Mouse (Mus musculus) bone marrow macrophage, adult 2 months (primary cell): Measurements from ENCODE around the gene Clrn3. TPM values are rescaled to one million over a fixed set of nuclear protein-coding genes. Genes with fewer than 3 reads are reported as not detected.
"Not testable (repeated sequence)": the region's sequence is repeated elsewhere in the genome, so short reads cannot be mapped to it uniquely, and the experiment has no call there.

Experiments
- H3K27ac ChIP-seq: 2 replicates; pipeline ENCODE4 v1.5.1; 2012; ENCODE audit warnings: low read depth, low read length; ENCODE audit not compliant: insufficient read depth
- H3K4me1 ChIP-seq: 2 replicates; pipeline ENCODE4 v1.6.1; 2012; ENCODE audit warnings: low read length; ENCODE audit not compliant: control insufficient read depth, insufficient read depth
- H3K4me3 ChIP-seq: 2 replicates; pipeline ENCODE4 v1.5.1; 2012; ENCODE audit warnings: mild to moderate bottlenecking, low read length, moderate library complexity; ENCODE audit not compliant: insufficient read depth
- CTCF ChIP-seq: IDR thresholded peaks from 2 replicates; pipeline ENCODE4 v1.5.1; 2012; ENCODE audit warnings: low read depth, mild to moderate bottlenecking, low read length, moderate library complexity
- POLR2A ChIP-seq: IDR thresholded peaks from 2 replicates; pipeline ENCODE4 v1.6.1; 2012; ENCODE audit warnings: mild to moderate bottlenecking, low read depth, low read length, borderline replicate concordance
- polyA plus RNA-seq: library from polyadenylated mRNA; stranded (reverse); fragments of >200 nt; gene quantifications from 2 replicates; pipeline ENCODE4 v1.2.4, GENCODE M21; 2012; ENCODE audit not compliant: missing spikeins, insufficient read depth, insufficient read length

Clrn3 gene
- polyA plus RNA-seq, result not detected in 2 replicates

DNA sequence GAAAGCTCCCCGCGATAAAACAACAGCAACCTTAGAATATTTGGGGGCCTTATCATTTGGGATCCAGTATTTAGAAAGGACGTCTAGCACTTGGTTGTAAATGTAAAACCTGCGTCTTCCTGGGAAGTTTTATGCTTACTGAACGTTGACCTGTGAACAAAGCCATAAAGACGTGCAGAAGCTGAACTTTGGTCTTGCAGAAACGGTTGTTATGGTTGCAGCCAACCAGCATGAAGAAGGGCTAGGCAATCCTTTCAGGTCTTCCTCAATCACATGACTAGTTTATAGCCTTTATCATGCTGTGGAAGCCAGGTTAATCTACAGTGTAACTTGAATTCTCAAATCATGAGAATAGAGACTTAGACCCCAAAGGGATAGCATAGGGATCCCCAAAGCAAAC, at the start of gene Clrn3:
TSS of gene Clrn3 (minus strand) at position 140 of the 400 bp plus-strand sequence.
- H3K4me1 ChIP-seq, result no peaks in the 10 kb centered on the region
- TF ChIP-seq POLR2A (no peak), CTCF (no peak)

DNA sequence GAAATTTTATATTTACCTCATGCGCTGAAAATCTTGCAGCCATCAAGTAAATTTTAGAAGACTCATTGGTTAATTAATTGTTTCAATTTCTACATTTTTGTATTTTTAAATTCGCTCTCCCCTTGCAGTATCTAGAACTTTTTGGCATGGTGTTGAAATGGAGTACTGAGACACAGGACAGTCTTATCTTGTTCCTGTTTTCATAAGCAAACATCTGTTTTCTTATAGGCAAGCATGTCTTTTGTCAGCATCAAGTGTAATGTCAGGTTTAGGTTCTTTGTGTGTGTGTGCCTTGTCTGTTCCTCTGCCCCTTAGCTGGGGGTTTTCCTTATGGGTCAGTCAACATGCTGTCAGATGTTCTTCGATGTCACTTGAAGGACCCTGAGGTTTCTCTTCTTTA, 47.9 kb upstream of the Clrn3 start:
- TF ChIP-seq CTCF (no peak), POLR2A (no peak)
- no peak overlapping the region for H3K27ac ChIP-seq
- peaks cover 9% of the 10 kb centered on the region for H3K4me1 ChIP-seq
- H3K4me3 ChIP-seq, result no peak overlapping the region

More for the DNA sequence above, at the start of gene Clrn3:
- H3K27ac ChIP-seq, result no peak within 1 kb of the TSS
- no peak within 1 kb of the TSS for H3K4me3 ChIP-seq

DNA sequence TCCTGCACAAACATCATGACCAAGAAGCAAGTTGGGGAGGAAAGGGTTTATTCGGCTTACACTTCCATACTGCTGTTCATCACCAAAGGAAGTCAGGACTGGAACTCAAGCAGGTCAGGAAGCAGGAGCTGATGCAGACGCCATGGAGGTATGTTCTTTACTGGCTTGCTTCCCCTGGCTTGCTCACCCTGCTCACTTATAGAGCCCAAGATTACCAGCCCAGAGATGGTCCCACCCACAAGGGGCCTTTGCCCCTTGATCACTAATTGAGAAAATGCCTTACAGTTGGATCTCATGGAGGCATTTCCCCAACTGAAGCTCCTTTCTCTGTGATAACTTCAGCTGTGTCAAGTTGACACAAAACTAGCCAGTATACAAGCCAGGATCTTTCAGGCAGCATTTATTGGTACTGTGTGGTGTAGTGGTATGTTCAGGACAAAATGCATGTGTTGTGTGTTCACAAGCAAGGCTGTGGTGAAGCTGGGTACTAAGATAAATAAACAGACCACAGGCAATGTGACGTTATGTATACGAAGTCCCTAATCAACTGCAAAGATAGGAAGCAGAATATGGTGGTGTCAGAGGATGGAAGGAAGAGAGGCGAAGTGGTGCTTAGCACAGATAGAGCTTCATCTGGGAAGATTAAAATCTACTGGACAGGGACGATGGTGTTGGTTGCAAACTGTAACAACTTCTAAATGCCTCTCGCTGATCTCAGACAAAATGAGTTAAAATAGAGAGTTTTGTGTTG, 47.0 kb upstream of the Clrn3 start:
- H3K4me1 ChIP-seq, H3K27ac ChIP-seq, H3K4me3 ChIP-seq: not testable (repeated sequence)

DNA sequence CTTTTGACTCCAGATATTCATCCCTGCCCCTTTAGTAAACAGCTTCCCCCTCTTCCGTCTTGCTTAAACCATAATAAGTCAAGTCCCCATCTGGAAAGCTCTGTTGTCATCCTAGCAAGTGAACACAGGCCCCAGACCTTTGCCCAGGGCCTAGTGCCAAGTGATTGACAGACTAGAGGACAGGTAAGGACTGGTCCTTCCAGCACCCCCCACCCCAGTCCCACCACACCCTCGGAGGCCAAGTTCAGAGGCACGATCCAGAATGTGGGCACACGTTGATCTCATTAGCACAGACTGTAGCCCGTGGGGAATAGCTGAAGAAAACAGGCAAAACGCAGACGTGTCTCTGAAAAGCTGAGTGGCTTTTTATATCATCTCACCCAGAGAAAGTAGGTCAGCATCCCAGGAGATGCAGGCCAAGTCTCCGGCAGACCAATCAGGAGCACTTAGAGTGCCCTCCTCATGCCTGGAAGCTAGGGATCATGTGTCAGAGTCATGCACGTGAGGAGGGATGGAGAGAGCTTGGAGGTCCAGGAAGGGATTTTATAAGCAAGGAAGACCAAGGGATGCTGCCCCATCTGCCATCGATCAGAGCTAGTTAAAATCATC, 43.6 kb upstream of the Clrn3 start:
- no peaks in the 10 kb centered on the region for H3K4me1 ChIP-seq
- TF ChIP-seq POLR2A (no peak), CTCF (no peak)

DNA sequence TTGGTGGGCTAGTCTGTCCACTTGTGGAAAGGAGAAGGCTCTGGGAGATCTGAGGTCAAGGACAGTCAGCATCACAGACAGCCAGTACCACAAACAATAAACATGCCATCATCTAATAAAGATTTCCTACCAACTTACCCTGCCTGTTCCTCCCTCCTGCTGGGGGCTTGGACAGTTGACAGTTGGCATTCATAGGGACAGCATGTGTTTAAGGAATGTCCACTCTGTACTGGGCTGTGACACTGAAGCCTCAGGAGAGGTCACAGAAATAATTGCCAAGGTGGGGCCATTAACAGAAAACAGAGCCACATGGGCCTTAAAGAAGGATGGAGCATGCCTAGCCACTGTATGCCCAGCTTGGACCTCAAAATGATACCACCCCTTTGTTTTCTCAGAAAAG, 42.9 kb upstream of the Clrn3 start:
- Histone ChIP-seq H3K4me1 (no peaks in the 10 kb centered on the region), H3K4me3 (no peak overlapping the region), H3K27ac (no peak overlapping the region)
- no peak for TF ChIP-seq POLR2A
- TF ChIP-seq CTCF, result no peak

More for the DNA sequence above, 43.6 kb upstream of the Clrn3 start:
- H3K4me3 ChIP-seq, result no peak overlapping the region
- no peak overlapping the region for H3K27ac ChIP-seq

DNA sequence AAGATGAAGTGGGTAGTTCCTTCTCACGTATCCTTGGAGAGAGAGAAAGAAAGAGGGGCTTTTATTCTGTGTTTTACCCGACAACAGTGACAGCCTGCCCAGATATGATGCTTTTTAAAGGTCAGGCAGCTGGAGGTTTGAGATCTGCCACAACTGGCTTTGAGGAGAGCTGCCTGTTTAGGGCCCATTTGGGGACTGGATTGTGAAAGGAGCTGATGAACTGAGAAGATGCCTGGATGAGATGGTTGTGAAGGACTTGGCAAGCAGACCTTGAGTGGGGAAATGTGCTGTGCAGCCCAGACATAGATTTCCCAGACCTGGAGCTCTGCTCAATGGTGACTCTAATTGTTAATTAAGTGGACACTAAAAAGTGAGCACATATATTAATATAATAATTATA, 40.1 kb upstream of the Clrn3 start:
- Histone ChIP-seq H3K4me1 (no peaks in the 10 kb centered on the region), H3K4me3 (no peak overlapping the region), H3K27ac (no peak overlapping the region)
- TF ChIP-seq POLR2A (no peak), CTCF (no peak)

DNA sequence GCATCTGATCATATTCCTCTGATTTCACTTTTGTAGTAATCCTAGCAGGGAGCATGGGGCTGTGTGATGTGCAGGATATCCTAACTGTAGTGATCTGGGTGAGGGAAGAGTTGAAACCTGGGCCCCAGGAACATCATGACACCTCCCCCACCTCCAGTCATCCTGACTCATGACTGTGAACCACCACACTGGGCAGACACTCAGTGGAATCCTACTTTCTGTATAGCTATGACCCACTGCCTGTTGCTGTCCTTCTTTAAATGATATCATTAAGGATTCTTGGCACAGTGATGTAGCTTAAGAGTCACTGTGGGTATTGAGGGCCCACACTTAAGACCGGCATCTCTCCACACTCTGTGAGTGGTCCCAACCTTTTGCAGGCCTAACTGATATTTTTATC, 39.1 kb upstream of the Clrn3 start:
- Histone ChIP-seq H3K27ac (no peak overlapping the region), H3K4me1 (no peaks in the 10 kb centered on the region), H3K4me3 (no peak overlapping the region)
- TF ChIP-seq POLR2A (no peak), CTCF (no peak)

DNA sequence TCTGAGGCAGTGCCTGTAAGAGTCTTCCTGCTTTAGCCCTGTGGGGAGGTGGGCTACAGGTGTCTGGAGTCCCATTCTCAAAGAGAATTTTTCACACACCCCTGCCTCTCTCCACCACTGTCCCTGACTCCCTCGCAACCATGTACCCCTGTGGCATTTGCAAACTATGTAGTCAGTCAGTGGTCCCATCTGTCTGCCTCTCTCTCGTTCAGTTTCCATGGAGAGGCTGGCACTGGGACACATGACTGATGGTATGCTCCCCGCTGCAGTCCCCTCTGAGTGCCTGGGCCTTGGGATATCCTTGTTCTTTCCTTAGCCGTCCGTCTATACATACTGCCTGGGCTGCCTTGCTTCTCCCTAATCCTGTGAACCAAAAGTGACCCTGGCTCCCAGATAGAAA, 37.6 kb upstream of the Clrn3 start:
- no peak overlapping the region for H3K27ac ChIP-seq
- TF ChIP-seq POLR2A (no peak), CTCF (no peak)
- no peaks in the 10 kb centered on the region for H3K4me1 ChIP-seq
- H3K4me3 ChIP-seq, result no peak overlapping the region

DNA sequence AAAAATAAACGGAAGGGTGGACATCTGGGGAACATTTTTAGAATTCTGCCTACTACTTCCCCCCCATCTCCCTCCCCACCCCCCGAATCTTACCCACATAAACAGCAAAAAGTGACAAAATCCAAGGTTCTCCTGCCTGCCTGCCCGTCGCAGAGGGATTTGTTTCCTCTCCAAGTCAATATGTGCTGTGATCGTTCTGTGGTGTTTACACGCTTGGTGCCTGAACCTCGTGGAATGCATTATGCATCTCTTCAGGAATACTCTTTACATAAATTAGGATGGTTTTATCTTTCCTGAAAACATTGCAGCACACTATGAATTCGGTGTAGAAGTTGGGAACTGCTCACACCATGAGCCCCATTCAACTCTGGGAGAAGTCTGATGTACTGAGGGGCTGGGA, 35.6 kb upstream of the Clrn3 start:
- TF ChIP-seq POLR2A, result no peak
- TF ChIP-seq CTCF, result no peak
- H3K27ac ChIP-seq, result no peak overlapping the region
- H3K4me1 ChIP-seq, result no peaks in the 10 kb centered on the region
- no peak overlapping the region for H3K4me3 ChIP-seq

DNA sequence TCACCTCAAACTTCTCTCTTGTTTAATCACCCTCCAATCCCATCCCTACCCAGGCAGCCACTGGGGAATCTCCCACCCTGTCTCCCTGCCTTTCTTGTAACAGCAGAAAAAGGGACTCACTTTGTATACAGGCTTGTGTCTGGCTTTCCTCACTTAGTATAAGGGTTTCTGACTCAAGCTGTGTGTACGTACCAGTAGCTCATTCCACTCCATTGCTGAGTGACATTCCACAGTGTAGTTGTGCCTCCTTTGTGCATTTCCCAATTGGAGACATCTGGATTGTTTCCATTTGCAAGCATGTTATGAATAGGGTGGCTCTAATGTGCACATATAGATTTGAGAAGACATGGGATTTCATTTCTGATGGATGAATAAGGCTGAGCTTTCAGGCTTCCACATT, 31.8 kb upstream of the Clrn3 start:
- Histone ChIP-seq H3K4me3 (no peak overlapping the region), H3K27ac (no peak overlapping the region), H3K4me1 (peaks cover 23% of the 10 kb centered on the region)
- TF ChIP-seq CTCF (no peak), POLR2A (no peak)
